Mouse (Mus musculus) heart, embryonic 11.5 days (tissue): ENCODE data around the gene Gm49510. TPM values are rescaled to one million over a fixed set of nuclear protein-coding genes. Genes with fewer than 3 reads are reported as not detected.

Source experiments
- ATAC-seq: fragments of 200-750 bp; cut with Nextera tagmentation; replicated peaks from 2 replicates; pipeline ENCODE4 v1.8.0; 2017; ENCODE audit warnings: moderate library complexity; ENCODE audit not compliant: insufficient number of reproducible peaks, low FRiP score, low TSS enrichment
- H3K27ac ChIP-seq: fragments of 300-500 bp; sonication (generic); 2 replicates; pipeline ENCODE4 v1.5.1; 2014; ENCODE audit warnings: mild to moderate bottlenecking, low read depth, low read length
- H3K27me3 ChIP-seq: fragments of 300-500 bp; sonication (generic); 2 replicates; pipeline ENCODE4 v1.6.1; 2014; ENCODE audit warnings: mild to moderate bottlenecking, low read length, mixed read lengths; ENCODE audit not compliant: control insufficient read depth, insufficient read depth
- H3K36me3 ChIP-seq: fragments of 300-500 bp; sonication (generic); 2 replicates; pipeline ENCODE4 v1.6.1; 2014; ENCODE audit warnings: mild to moderate bottlenecking, low read length, moderate library complexity, mixed read lengths; ENCODE audit not compliant: control insufficient read depth, insufficient read depth
- H3K4me1 ChIP-seq: fragments of 300-500 bp; sonication (generic); 2 replicates; pipeline ENCODE4 v1.6.1; 2014; ENCODE audit warnings: low read length; ENCODE audit not compliant: control insufficient read depth, insufficient read depth
- H3K4me2 ChIP-seq: fragments of 300-500 bp; sonication (generic); 2 replicates; pipeline ENCODE4 v1.6.1; 2014; ENCODE audit warnings: mild to moderate bottlenecking, moderate library complexity
- H3K4me3 ChIP-seq: fragments of 300-500 bp; sonication (generic); 2 replicates; pipeline ENCODE4 v1.5.1; 2014; ENCODE audit warnings: low read depth, low read length
- H3K9ac ChIP-seq: fragments of 300-500 bp; sonication (generic); 2 replicates; pipeline ENCODE4 v1.6.1; 2014; ENCODE audit warnings: mild to moderate bottlenecking, low read depth, low read length, moderate library complexity
- H3K9me3 ChIP-seq: fragments of 300-500 bp; sonication (generic); replicated peaks from 2 replicates; pipeline ENCODE4 v1.6.1; 2016; ENCODE audit warnings: low read length; ENCODE audit not compliant: control insufficient read depth
- WGBS: fragments of 180-500 bp; shearing (Covaris S2); extraction: QIAGEN DNeasy Blood & Tissue Kit; methylation state at CpG from one replicate; pipeline ENCODE4 v1.1.7; 2014; ENCODE audit not compliant: insufficient replicate concordance; 5-methylcytosine and 5-hydroxymethylcytosine counted together
- polyA plus RNA-seq: library from polyadenylated mRNA; unstranded; fragments of >200 nt; fragmentation: Nextera tagmentation; extraction: Ambion mirVana; gene quantifications from 2 replicates; pipeline ENCODE4 v1.2.1, GENCODE M21; 2014

The Gm49510 gene
- polyA plus RNA-seq, 1 experiment from 2014 or later, result 0.47 TPM

DNA sequence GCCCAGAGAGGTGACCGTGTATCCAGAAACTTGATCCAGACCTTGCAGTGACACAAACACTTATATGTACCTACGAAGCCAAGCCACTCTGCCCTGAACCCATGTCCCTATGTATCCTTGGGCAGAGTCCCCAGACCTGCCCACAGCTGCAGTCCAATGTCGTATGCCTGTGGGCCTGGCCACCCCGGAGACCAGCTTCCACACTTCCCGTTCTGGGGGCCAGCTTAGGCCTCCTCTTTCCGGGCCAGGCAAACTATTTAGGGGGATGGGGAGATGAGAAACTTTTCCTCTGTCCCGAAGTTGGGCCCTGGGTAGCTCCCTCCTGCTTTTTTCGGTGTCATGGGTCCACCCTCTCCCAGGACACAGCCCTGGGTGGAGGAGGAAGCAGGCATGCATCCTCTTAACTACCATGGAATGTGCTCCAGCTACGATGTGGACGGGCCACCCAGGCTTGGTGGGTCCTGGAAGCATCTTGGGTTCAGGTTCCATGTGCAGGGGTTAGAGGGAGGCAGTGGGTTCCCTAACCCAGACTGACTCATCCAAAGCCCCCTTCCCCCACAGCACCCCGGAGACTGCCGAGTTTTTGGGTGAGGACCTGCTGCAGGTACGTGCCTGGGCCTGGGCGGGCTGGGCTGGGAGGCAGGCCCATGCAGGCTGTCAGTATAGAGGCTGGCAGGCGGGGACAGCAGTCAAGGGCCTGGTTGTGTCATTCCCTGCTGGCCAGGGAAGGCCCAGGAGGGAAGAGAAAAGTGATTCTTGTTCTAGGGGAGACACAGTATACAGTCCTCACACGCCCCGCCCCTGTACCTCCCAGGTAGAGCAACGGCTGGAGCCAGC is 1.3 kb downstream of the Gm49510 start:
- Histone ChIP-seq H3K4me2 (peak overlapping the region; percentile 92), H3K4me1 (peaks cover 44% of the 10 kb centered on the region), H3K4me3 (peak overlapping the region; percentile 81), H3K36me3 (peaks cover 12% of the 10 kb centered on the region), H3K27ac (peak overlapping the region; percentile 36; the same call in 1 of the 2 replicates), H3K9me3 (no peaks in the 10 kb centered on the region), H3K9ac (peak overlapping the region; percentile 87), H3K27me3 (no peaks in the 10 kb centered on the region)
- no peak for ATAC-seq
- 12% methylated on average over 18 of the region's 18 CpGs for WGBS

DNA sequence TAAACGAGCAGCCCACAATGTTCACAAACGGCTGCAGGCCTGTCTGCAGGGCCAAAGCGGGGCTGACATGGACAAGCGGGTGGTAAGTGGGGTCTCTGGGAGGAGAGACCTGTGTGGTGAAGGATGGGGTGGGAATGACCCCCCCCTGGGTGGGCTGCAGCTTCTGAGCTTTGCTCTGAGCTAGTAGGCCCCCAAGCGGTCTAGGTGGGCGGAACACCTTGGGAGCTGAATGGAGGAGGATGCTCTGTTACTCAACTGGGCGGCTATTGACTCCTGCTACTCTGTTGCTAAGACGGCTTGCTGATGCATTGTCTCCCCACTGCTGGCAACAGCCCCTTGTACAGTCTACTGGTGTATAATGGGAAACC is 1.9 kb downstream of the Gm49510 start:
- no peak overlapping the region for H3K27ac ChIP-seq
- no peak for ATAC-seq
- H3K4me2 ChIP-seq, result peak overlapping the region; percentile 92
- WGBS, result 51% methylated on average over 8 of the region's 8 CpGs
- no peaks in the 10 kb centered on the region for H3K27me3 ChIP-seq
- H3K9ac ChIP-seq, result no peak overlapping the region
- H3K4me3 ChIP-seq, result peak overlapping the region; percentile 81
- no peaks in the 10 kb centered on the region for H3K9me3 ChIP-seq
- H3K4me1 ChIP-seq, result peaks cover 38% of the 10 kb centered on the region
- peaks cover 12% of the 10 kb centered on the region for H3K36me3 ChIP-seq

DNA sequence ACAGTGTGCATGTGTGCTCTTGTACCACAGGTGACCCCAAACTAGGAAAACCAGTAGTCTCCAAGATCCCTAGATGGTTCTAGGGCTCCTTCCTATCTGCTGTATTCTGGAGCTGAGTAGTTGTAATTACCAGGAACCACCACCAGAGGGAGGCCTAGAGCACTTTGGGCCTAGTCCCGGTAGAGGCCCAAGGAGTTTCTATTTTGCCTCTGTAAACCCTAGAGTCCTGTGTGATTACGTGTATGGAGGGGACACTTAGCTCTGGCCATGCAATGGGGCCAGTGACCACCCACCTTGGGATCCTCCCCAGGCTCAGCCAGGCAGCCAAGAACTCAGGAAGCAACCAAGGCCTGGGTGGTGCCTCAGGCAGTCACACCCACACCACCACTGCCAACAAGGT is 3.8 kb downstream of the Gm49510 start:
- Histone ChIP-seq H3K4me2 (peak overlapping the region; percentile 23; the same call in 1 of the 2 replicates), H3K9ac (0 out of 2 replicates have a peak overlapping the region, but pooled peaks have one; percentile 2), H3K4me1 (peaks cover 21% of the 10 kb centered on the region), H3K27ac (no peak overlapping the region), H3K9me3 (no peaks in the 10 kb centered on the region), H3K4me3 (no peak overlapping the region), H3K36me3 (peaks cover 20% of the 10 kb centered on the region), H3K27me3 (no peaks in the 10 kb centered on the region)
- no peak for ATAC-seq
- 12% methylated on average over 2 of the region's 2 CpGs for WGBS

DNA sequence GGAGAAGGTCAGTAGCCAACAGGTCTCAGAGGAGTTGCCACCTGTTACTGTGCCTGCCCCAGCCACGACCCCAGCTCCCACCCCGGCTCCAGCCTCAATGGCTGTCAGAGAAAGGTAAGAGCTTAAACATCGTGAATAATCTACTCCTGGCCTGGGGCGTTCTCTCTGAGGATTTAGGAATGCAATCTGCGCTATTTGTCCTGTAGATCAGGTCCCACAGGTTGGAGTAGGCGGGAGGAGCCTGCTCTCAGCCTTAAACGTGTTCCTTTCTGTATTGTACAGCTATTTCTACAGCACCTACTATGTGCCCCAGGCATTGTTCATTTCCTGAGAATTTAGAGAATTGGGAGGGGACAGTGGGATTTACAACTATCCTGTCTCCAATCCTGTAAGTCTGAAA is 8.9 kb downstream of the Gm49510 start:
- 90% methylated on average over 7 of the region's 7 CpGs for WGBS
- Histone ChIP-seq H3K9me3 (no peaks in the 10 kb centered on the region), H3K9ac (no peak overlapping the region), H3K27ac (no peak overlapping the region), H3K4me2 (no peak overlapping the region), H3K4me3 (no peak overlapping the region), H3K27me3 (no peaks in the 10 kb centered on the region), H3K36me3 (peaks cover 25% of the 10 kb centered on the region), H3K4me1 (peaks cover 1% of the 10 kb centered on the region; the same call in 1 of the 2 replicates)
- ATAC-seq, result no peak

DNA sequence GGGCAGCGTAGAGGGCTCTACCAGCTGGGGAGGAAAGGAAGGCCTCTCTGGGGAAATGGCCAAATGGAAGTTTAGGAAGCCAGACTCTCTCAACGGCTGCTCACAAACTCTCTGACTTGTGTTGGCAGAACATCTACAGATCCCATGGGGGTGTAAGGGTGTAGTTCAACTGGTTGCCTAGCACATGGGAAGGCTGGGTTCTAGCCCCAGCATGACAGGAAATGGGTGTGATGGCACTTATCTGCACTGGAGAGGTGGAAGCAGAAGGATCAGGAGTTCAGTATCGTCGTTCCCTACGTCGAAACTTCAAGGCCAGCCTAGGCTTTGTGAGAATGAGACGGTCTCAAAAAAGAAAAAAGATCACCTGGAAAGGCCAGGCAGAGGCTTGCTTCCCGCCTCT is 9.5 kb downstream of the Gm49510 start:
- Histone ChIP-seq H3K27me3 (no peaks in the 10 kb centered on the region), H3K27ac (no peak overlapping the region), H3K4me3 (no peak overlapping the region), H3K9ac (no peak overlapping the region), H3K9me3 (no peaks in the 10 kb centered on the region), H3K4me1 (peaks cover 3% of the 10 kb centered on the region), H3K4me2 (no peak overlapping the region), H3K36me3 (peaks cover 25% of the 10 kb centered on the region)
- ATAC-seq, result no peak
- WGBS, result 71% methylated on average over 8 of the region's 8 CpGs

DNA sequence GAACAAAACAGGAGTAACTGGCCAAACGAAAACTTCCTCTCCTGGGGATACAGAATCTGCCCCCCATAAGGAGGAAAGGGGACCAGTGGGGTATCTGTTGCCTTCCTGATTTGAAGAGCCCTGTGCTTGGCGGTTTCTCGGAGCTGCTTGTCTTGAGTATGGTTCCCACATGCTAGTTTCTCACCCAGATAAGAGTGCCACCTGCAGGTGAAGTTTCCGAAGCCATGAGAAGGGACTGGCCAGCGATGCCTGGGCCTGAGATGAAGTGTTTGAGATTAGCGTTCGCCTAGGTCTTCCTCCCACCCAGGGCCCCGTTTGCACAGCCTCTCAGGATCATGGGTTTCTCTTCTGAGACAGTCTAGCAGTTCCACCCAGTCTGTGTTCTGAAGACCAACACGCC is 12.6 kb downstream of the Gm49510 start:
- Histone ChIP-seq H3K4me3 (no peak overlapping the region), H3K9me3 (no peaks in the 10 kb centered on the region), H3K36me3 (peaks cover 13% of the 10 kb centered on the region; the same call in 1 of the 2 replicates), H3K27me3 (no peaks in the 10 kb centered on the region), H3K9ac (no peak overlapping the region), H3K4me2 (no peak overlapping the region), H3K4me1 (peaks cover 22% of the 10 kb centered on the region), H3K27ac (no peak overlapping the region)
- no peak for ATAC-seq
- WGBS, result 39% methylated on average over 9 of the region's 9 CpGs

DNA sequence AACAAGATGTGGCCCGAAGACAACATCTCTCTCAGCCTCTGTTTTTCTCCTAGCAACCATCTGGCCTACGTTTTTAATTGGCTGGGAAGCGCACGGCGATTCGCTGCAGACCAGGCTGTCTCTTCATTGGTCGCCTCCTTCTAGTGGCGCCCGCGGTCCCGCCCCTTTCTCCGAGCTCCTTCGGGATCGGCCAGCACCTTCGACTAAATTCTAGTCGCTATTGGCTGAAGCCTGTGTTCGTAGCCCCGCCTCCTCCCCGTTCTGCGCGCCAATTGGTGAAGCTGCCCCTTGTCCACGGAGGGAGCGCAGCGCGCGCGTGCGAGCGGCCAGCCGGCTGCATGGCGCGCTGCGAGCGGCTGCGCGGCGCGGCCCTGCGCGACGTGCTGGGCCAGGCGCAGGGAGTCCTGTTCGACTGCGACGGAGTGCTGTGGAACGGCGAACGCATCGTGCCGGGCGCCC is 14.2 kb downstream of the Gm49510 start, which contains the start of gene Pdxp:
Gene Pdxp, plus strand, starts transcription at position 288 of the 459 bp plus-strand sequence.
- H3K27ac ChIP-seq, result peak within 1 kb of the TSS; percentile 84
- H3K4me3 ChIP-seq, result peak within 1 kb of the TSS; percentile 72
- no peaks in the 10 kb centered on the region for H3K27me3 ChIP-seq
- H3K4me2 ChIP-seq, result peak within 1 kb of the TSS; percentile 99
- ATAC-seq, result peak; percentile 86
- WGBS, result 0% methylated on average over 51 of the region's 51 CpGs
- peaks cover 22% of the 10 kb centered on the region for H3K4me1 ChIP-seq
- peak within 1 kb of the TSS; percentile 86 for H3K9ac ChIP-seq
- peaks cover 8% of the 10 kb centered on the region; the same call in 1 of the 2 replicates for H3K36me3 ChIP-seq
- no peaks in the 10 kb centered on the region for H3K9me3 ChIP-seq

DNA sequence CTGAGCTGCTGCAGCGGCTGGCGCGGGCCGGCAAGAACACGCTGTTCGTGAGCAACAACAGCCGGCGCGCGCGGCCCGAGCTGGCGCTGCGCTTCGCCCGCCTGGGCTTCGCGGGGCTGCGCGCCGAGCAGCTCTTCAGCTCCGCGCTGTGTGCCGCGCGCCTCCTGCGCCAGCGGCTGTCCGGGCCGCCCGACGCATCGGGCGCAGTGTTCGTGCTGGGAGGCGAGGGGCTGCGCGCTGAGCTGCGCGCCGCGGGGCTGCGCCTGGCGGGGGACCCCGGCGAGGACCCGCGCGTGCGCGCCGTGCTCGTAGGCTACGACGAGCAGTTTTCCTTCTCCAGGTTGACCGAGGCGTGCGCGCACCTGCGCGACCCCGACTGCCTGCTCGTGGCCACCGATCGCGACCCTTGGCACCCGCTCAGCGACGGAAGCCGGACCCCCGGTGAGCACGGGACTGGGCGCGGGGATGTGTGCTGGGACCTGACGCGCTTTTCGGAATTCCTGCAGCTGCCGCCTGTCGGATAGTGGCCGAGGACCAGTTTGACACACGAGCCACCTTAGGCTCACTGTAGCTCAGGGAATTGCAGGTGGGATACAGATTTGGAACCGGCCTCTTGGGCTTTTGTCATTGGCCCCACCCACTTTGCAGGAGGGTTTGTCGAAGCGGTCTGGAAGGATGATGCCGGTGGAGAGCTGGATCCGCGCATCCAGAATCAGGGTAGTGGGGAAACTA is 14.8 kb downstream of the Gm49510 start:
- Histone ChIP-seq H3K4me2 (peak overlapping the region; percentile 99), H3K9ac (peak overlapping the region; percentile 86), H3K27me3 (no peaks in the 10 kb centered on the region), H3K4me1 (peaks cover 22% of the 10 kb centered on the region), H3K27ac (peak overlapping the region; percentile 84), H3K36me3 (peaks cover 8% of the 10 kb centered on the region; the same call in 1 of the 2 replicates), H3K4me3 (peak overlapping the region; percentile 72), H3K9me3 (no peaks in the 10 kb centered on the region)
- under 1% methylated on average over 84 of the region's 87 CpGs for WGBS
- ATAC-seq, result peak; percentile 51
